Mouse (Mus musculus): ENCODE data around the gene Rec114. TPM values are rescaled to one million over a fixed set of nuclear protein-coding genes. Genes with fewer than 3 reads are reported as not detected.

Gene Rec114
- polyA plus RNA-seq, 1 experiment from 2014 or later = 1.5 TPM

- no peak for ATAC-seq (ENCODE audit: low read depth)
- H3K4me3 ChIP-seq = no peak overlapping the region
- 87% methylated on average over 3 of the region's 3 CpGs for WGBS
- H3K36me3 ChIP-seq = peaks cover 51% of the 10 kb centered on the region
- H3K9ac ChIP-seq = no peak overlapping the region
- H3K27me3 ChIP-seq = no peaks in the 10 kb centered on the region
- no peaks in the 10 kb centered on the region for H3K4me1 ChIP-seq (replicated peaks)
- no peaks in the 10 kb centered on the region for H3K9me3 ChIP-seq
- no peak overlapping the region for H3K4me2 ChIP-seq
- no peak overlapping the region for H3K27ac ChIP-seq (replicated peaks)
These were observed 84.4 kb downstream of the Rec114 start for GRCm38 (mm10) chr9:58659331-58659730.

- Histone ChIP-seq H3K27me3 (no peaks in the 10 kb centered on the region), H3K9me3 (no peaks in the 10 kb centered on the region), H3K36me3 (peaks cover 48% of the 10 kb centered on the region), H3K4me2 (no peak overlapping the region), H3K9ac (no peak overlapping the region), H3K27ac (replicated peaks) (no peak overlapping the region), H3K4me3 (no peak overlapping the region), H3K4me1 (replicated peaks) (no peaks in the 10 kb centered on the region)
- no peak for ATAC-seq (ENCODE audit: low read depth)
- WGBS = 93% methylated on average over 4 of the region's 4 CpGs
These were observed 85.0 kb downstream of the Rec114 start for GRCm38 (mm10) chr9:58658596-58659309.

DNA sequence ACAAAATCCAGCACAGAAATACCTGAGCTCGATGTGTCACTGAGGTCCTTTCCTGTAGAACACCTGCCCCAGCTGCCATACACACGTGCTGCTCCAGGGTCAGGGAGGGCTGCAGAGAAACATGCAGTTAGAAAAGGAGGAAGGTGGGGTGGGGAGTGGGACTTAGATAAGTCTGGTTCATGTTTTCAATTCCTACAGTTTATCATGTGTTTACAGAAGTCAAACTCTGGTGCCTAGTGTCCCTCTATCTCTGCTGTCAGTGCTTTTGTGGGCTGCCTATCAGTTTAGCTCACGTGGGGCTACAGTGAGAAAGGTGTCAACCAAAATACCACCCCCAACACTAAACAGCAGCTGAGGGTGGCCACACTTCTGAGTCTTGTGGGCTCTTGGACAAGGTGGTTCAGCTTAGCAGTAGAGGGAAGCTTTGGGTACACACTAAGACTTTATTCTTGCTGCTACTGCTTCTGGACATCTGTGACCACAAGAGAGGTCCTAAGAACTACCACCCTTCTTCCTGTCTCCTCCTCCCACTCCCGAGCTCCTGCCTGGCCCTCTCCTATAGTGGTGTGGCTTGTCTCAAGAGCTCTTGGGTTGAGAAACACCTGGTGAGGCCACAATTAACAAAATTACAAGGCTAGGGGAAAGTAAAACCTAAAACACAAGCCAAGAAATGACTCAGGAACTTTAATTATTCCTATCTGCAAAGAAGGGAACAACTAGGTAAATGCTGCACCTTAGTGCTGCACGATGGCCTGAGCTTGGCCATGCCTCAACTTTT is 85.8 kb downstream of the Rec114 start:
- no peaks in the 10 kb centered on the region for H3K9me3 ChIP-seq
- H3K36me3 ChIP-seq = peaks cover 44% of the 10 kb centered on the region
- no peak overlapping the region for H3K9ac ChIP-seq
- H3K4me1 ChIP-seq (replicated peaks) = no peaks in the 10 kb centered on the region
- no peak for ATAC-seq (ENCODE audit: low read depth)
- H3K27me3 ChIP-seq = no peaks in the 10 kb centered on the region
- H3K4me3 ChIP-seq = no peak overlapping the region
- WGBS = 93% methylated on average over 5 of the region's 5 CpGs
- H3K4me2 ChIP-seq = no peak overlapping the region
- H3K27ac ChIP-seq (replicated peaks) = no peak overlapping the region

DNA sequence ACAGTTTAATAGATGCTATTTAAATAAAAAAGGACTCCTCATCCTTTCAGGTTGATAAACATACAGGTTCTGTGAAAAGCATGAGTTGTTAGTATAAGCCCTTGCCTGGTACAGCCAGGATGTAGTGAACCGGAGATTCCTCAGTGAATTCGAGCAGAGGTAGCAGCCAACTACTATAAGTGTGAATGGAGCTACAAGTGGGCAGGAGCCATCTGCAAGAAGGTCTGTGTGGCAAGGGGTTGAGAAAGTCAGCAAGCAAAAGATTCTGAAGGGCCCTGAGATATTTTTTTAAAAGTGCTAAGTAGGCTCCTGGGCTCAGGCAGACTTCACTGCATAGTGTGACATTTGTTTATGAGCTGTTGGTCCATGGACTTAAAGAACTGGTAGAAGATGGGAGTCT is 86.9 kb downstream of the Rec114 start:
- H3K27me3 ChIP-seq = no peaks in the 10 kb centered on the region
- WGBS = 99% methylated on average over 2 of the region's 2 CpGs
- no peak for ATAC-seq (ENCODE audit: low read depth)

GRCm38 (mm10) chr9:58656396-58656795 is 87.4 kb downstream of the Rec114 start:
- no peak overlapping the region for H3K9ac ChIP-seq
- no peak overlapping the region for H3K4me2 ChIP-seq
- no peak for ATAC-seq (ENCODE audit: low read depth)
- no peaks in the 10 kb centered on the region for H3K27me3 ChIP-seq
- no peaks in the 10 kb centered on the region for H3K9me3 ChIP-seq
- no peaks in the 10 kb centered on the region for H3K4me1 ChIP-seq (replicated peaks)
- WGBS = 63% methylated on average over 2 of the region's 2 CpGs
- peaks cover 31% of the 10 kb centered on the region for H3K36me3 ChIP-seq
- no peak overlapping the region for H3K4me3 ChIP-seq
- H3K27ac ChIP-seq (replicated peaks) = no peak overlapping the region

More for the DNA sequence above, 86.9 kb downstream of the Rec114 start:
- Histone ChIP-seq H3K36me3 (peaks cover 33% of the 10 kb centered on the region), H3K4me3 (no peak overlapping the region), H3K27ac (replicated peaks) (no peak overlapping the region), H3K4me2 (no peak overlapping the region), H3K4me1 (replicated peaks) (no peaks in the 10 kb centered on the region), H3K9ac (no peak overlapping the region), H3K9me3 (no peaks in the 10 kb centered on the region)

- WGBS = 82% methylated on average over 4 of the region's 4 CpGs
- Histone ChIP-seq H3K36me3 (peaks cover 24% of the 10 kb centered on the region), H3K4me2 (no peak overlapping the region), H3K4me1 (replicated peaks) (no peaks in the 10 kb centered on the region), H3K27ac (replicated peaks) (no peak overlapping the region), H3K9me3 (no peaks in the 10 kb centered on the region), H3K9ac (no peak overlapping the region), H3K4me3 (no peak overlapping the region), H3K27me3 (no peaks in the 10 kb centered on the region)
- ATAC-seq (ENCODE audit: low read depth) = no peak
These were observed 89.3 kb downstream of the Rec114 start for GRCm38 (mm10) chr9:58654494-58654893.

DNA sequence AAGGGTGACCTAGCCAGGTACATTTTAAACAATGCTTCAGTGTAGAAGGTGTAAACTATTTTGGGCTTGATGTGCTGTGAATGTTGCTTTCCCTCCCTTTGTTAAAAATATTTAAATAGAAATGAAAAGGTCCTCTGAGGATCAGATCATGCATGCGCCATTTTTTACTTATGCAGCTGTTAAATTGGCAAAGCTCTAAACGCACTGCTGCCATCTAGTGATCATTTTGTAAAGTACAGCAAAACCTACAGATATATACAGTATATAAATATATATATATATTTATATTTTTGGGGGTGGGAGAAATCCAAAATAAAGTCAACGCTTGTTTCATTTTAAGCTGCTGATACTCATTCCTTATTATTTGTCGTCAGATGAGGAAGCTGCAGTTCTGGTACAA is 91.8 kb downstream of the Rec114 start:
- H3K4me2 ChIP-seq = no peak overlapping the region
- WGBS = 56% methylated on average over 4 of the region's 4 CpGs

GRCm38 (mm10) chr9:58649265-58649626 is 94.5 kb downstream of the Rec114 start:
- no peak overlapping the region for H3K27ac ChIP-seq (replicated peaks)
- no peaks in the 10 kb centered on the region; the same call in 1 of the 2 replicates for H3K4me1 ChIP-seq (replicated peaks)
- ATAC-seq (ENCODE audit: low read depth) = no peak
- 69% methylated on average over 4 of the region's 4 CpGs for WGBS
- H3K9me3 ChIP-seq = no peaks in the 10 kb centered on the region
- H3K4me3 ChIP-seq = no peak overlapping the region
- no peaks in the 10 kb centered on the region for H3K27me3 ChIP-seq
- H3K4me2 ChIP-seq = no peak overlapping the region
- H3K36me3 ChIP-seq = peaks cover 21% of the 10 kb centered on the region
- H3K9ac ChIP-seq = no peak overlapping the region

More for the DNA sequence above, 91.8 kb downstream of the Rec114 start:
- no peaks in the 10 kb centered on the region; the same call in 1 of the 2 replicates for H3K4me1 ChIP-seq (replicated peaks)
- H3K36me3 ChIP-seq = peaks cover 12% of the 10 kb centered on the region; the same call in 1 of the 2 replicates
- H3K9ac ChIP-seq = no peak overlapping the region
- no peak for ATAC-seq (ENCODE audit: low read depth)
- no peaks in the 10 kb centered on the region for H3K9me3 ChIP-seq
- H3K27me3 ChIP-seq = no peaks in the 10 kb centered on the region
- no peak overlapping the region for H3K4me3 ChIP-seq
- H3K27ac ChIP-seq (replicated peaks) = no peak overlapping the region

DNA sequence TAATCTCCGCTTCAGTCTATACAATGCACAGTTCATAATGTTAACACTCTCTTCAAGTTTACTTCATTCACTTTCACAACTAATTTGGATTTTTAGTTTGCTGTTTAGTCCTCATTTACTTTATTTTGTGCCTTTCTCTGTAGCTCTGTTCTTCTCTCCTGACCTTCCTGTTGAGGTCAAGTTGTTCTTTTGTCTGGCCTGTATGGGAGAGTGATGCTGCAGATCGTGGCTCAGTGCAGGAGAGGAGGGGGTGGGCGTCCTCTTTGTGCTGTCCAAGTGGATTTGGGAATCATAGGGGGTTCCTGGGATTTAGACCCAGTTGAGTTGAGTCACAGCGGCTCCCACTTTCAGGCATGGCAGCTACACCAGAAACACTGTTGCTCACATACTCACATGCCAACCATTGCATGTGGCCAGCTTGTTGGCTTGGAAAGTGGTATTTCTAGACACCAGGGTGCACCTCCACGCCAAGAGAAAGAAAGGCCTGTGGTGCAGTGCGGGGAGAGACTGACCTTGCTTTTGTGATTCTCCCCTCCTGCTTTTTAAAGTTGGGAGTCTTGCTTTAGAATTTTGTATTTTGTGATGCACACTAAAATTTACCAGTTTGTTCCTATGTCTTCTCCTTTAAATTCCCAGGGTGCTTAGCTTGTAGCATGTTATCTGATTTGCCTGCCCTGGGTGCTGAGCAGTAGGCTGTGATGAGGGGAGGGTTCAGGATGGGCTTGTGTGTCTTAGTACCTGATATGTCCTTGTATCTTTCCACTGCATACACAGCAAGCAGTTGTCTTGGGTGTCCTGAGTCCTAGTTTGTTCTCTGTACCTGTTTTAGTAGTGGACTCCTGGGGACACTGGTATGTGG is 95.1 kb downstream of the Rec114 start:
- H3K9me3 ChIP-seq = no peaks in the 10 kb centered on the region
- no peak overlapping the region for H3K27ac ChIP-seq (replicated peaks)
- H3K27me3 ChIP-seq = no peaks in the 10 kb centered on the region
- ATAC-seq (ENCODE audit: low read depth) = no peak
- 67% methylated on average over 6 of the region's 6 CpGs for WGBS
- no peak overlapping the region for H3K9ac ChIP-seq
- H3K4me2 ChIP-seq = no peak overlapping the region
- no peaks in the 10 kb centered on the region; the same call in 1 of the 2 replicates for H3K4me1 ChIP-seq (replicated peaks)
- no peak overlapping the region for H3K4me3 ChIP-seq
- H3K36me3 ChIP-seq = peaks cover 27% of the 10 kb centered on the region

DNA sequence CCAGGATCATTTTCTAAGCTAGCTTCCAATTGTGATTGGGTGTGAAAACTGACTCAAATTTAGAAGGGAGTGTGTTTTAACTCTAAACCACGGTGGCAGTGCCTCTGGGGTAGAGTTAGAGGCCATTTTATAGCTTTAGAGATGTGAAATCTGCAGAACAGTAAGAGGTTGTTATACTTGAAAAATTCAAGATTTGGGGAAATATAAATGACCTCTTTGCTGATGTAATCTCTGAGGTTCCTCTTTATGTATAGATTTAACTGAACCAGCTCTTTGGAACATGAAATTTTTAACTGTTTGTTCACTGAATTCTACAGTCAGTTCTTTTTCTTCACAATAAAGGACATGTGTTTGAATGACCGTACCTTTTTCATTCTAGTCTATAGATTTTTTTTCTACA is 113.3 kb downstream of the Rec114 start:
- no peak overlapping the region for H3K4me3 ChIP-seq
- no peak overlapping the region for H3K4me2 ChIP-seq
- H3K4me1 ChIP-seq (replicated peaks) = no peaks in the 10 kb centered on the region
- WGBS = 75% methylated on average over 2 of the region's 2 CpGs
- peaks cover 48% of the 10 kb centered on the region for H3K36me3 ChIP-seq
- H3K27me3 ChIP-seq = no peaks in the 10 kb centered on the region
- no peaks in the 10 kb centered on the region for H3K9me3 ChIP-seq
- H3K27ac ChIP-seq (replicated peaks) = no peak overlapping the region
- H3K9ac ChIP-seq = no peak overlapping the region
- ATAC-seq (ENCODE audit: low read depth) = no peak

DNA sequence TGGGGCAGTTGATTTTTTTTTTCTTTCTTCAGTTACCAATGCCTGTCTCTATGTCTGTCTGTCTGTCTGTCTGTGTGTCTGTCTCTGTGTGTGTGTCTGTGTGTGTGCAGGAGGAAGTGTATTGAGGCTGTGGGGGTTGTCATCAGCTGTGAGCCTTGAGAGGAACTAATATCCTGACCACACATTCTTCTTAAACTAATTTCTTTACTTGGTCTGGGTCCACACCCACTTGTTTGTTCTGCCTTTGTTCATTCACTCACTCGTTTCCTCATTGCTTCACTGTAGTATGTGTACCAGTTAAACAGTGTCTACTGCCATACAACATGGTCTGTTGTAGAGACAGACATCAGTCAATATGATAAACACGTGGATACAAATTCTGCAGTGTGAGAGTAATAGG is 116.6 kb downstream of the Rec114 start:
- no peak for ATAC-seq (ENCODE audit: low read depth)
- Histone ChIP-seq H3K4me2 (no peak overlapping the region), H3K27ac (replicated peaks) (no peak overlapping the region), H3K9ac (no peak overlapping the region), H3K9me3 (no peaks in the 10 kb centered on the region), H3K4me1 (replicated peaks) (no peaks in the 10 kb centered on the region), H3K36me3 (peaks cover 28% of the 10 kb centered on the region), H3K27me3 (no peaks in the 10 kb centered on the region), H3K4me3 (no peak overlapping the region)
- 77% methylated on average over 2 of the region's 2 CpGs for WGBS

DNA sequence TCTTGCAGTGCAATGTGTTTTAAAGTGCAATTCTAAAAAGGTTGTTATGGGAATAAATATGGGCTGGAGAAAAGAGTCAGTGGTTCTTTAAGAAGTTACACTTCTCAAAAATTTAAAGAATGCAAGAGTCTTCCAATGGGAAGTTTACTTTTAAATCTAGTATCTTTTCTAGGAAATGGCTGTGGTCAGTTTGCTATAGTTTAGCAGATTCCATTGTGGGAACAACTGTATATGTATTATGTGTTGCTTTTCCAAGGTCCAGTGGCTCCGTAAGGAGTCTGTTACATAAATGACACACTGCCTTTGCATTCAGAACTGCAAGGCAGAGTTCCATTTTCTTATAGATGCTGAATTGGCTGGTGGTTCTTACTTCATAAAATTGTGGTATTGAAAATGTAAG is 120.8 kb downstream of the Rec114 start:
- H3K9me3 ChIP-seq = no peaks in the 10 kb centered on the region
- no peaks in the 10 kb centered on the region for H3K4me1 ChIP-seq (replicated peaks)
- no peak for ATAC-seq (ENCODE audit: low read depth)
- H3K36me3 ChIP-seq = peaks cover 8% of the 10 kb centered on the region
- H3K9ac ChIP-seq = no peak overlapping the region
- no peaks in the 10 kb centered on the region for H3K27me3 ChIP-seq
- H3K27ac ChIP-seq (replicated peaks) = no peak overlapping the region
- no peak overlapping the region for H3K4me2 ChIP-seq
- WGBS = 87% methylated on average over 1 of the region's 1 CpGs
- no peak overlapping the region for H3K4me3 ChIP-seq

Measured in neural tube, embryonic 13.5 days (tissue).